12 mouse cellular contexts compared by ENCODE assay signal in genomic region chr2:6257146-6257545, GRCm38 (mm10). TPM values are rescaled to one million over a fixed set of nuclear protein-coding genes. Genes with fewer than 3 reads are reported as not detected.
DNase-seq lines count a peak whose midpoint lies in the region; ATAC-seq and TF ChIP-seq lines count a peak whose summit lies in the region.
"Had no signal": no experiment of that assay in that cellular context is flagged by ENCODE, and none has a peak within 500 bp of the region (broad histone marks: within the 10 kb centered on the region; RNA-seq: fewer than 3 reads in every experiment).

No protein-coding gene starts in this region.

- H3K27ac ChIP-seq in limb, embryonic 12.5 days, result peak overlapping the region; percentile 62; the same call in 1 of the 2 replicates
- H3K27ac ChIP-seq in limb, embryonic 10.5 days, result no peak overlapping the region; the same call in 1 of the 2 replicates
- no peak overlapping the region for H3K27ac ChIP-seq in stomach, postnatal 0 days (replicated peaks)
- H3K27ac ChIP-seq: liver, embryonic 12.5 days had no signal

- no peak for TF ChIP-seq CTCF in stomach, postnatal 0 days (IDR thresholded peaks at IDR 0.05; ENCODE audit: low read depth)

- TF ChIP-seq EP300 in stomach, postnatal 0 days (optimal IDR thresholded peaks at IDR 0.05), result no peak

- WGBS in limb, embryonic 12.5 days, result 53% methylated on average over 2 of the region's 2 CpGs
- WGBS in limb, embryonic 10.5 days, result 75% methylated on average over 2 of the region's 2 CpGs
- WGBS in stomach, postnatal 0 days, result 81% methylated on average over 2 of the region's 2 CpGs

- ATAC-seq in limb, embryonic 12.5 days (ENCODE audit: insufficient number of reproducible peaks, insufficient read depth, low FRiP score, low TSS enrichment, low read depth), result no peak
- ATAC-seq in stomach, postnatal 0 days (ENCODE audit: low FRiP score, low TSS enrichment), result no peak
- ATAC-seq: CD4-positive, CD25-positive, alpha-beta regulatory T cell, adult 4 months; inflammation-experienced regulatory T-cells, adult 6 months; liver, embryonic 12.5 days had no signal

- no peak overlapping the region for H3K4me2 ChIP-seq in limb, embryonic 12.5 days
- H3K4me2 ChIP-seq in stomach, postnatal 0 days (replicated peaks; ENCODE audit: low read depth), result no peak overlapping the region
- H3K4me2 ChIP-seq: liver, embryonic 12.5 days had no signal

- H3K9me3 ChIP-seq in limb, embryonic 12.5 days, result peaks cover 6% of the 10 kb centered on the region; the same call in 1 of the 2 replicates
- H3K9me3 ChIP-seq in limb, embryonic 10.5 days (replicated peaks), result no peaks in the 10 kb centered on the region
- no peaks in the 10 kb centered on the region for H3K9me3 ChIP-seq in stomach, postnatal 0 days (ENCODE audit: control insufficient read depth, low read length)
- H3K9me3 ChIP-seq: liver, embryonic 12.5 days had no signal

- no peak overlapping the region for H3K9ac ChIP-seq in limb, embryonic 12.5 days (replicated peaks)
- H3K9ac ChIP-seq in stomach, postnatal 0 days (ENCODE audit: low read length), result no peak overlapping the region
- H3K9ac ChIP-seq: liver, embryonic 12.5 days had no signal

- H3K27me3 ChIP-seq in limb, embryonic 12.5 days, result no peaks in the 10 kb centered on the region
- no peaks in the 10 kb centered on the region for H3K27me3 ChIP-seq in limb, embryonic 10.5 days (ENCODE audit: low read depth, poor library complexity, severe bottlenecking)
- no peaks in the 10 kb centered on the region for H3K27me3 ChIP-seq in stomach, postnatal 0 days (ENCODE audit: control insufficient read depth, insufficient read depth, low read length)

- H3K36me3 ChIP-seq in limb, embryonic 12.5 days, result no peaks in the 10 kb centered on the region
- no peaks in the 10 kb centered on the region for H3K36me3 ChIP-seq in limb, embryonic 10.5 days
- no peaks in the 10 kb centered on the region for H3K36me3 ChIP-seq in stomach, postnatal 0 days (ENCODE audit: control insufficient read depth, insufficient read depth, low read length)
- H3K36me3 ChIP-seq: liver, embryonic 12.5 days had no signal

- peaks cover 24% of the 10 kb centered on the region for H3K4me1 ChIP-seq in limb, embryonic 12.5 days (replicated peaks)
- peaks cover 15% of the 10 kb centered on the region; the same call in 1 of the 2 replicates for H3K4me1 ChIP-seq in limb, embryonic 10.5 days
- H3K4me1 ChIP-seq in stomach, postnatal 0 days (replicated peaks; ENCODE audit: control insufficient read depth, insufficient read depth), result peaks cover 5% of the 10 kb centered on the region; the same call in 1 of the 2 replicates

- DNase-seq in limb, embryonic 10.5 days (ENCODE audit: low spot score), result no peak
- peak; percentile 35 to 54 for DNase-seq in frontal cortex, postnatal 10 days (ENCODE audit: low spot score in 2 of 2)
- peak; percentile 36 to 83 for DNase-seq in layer of hippocampus, postnatal 14 days (ENCODE audit: low spot score in 2 of 2)
- DNase-seq in right cerebral cortex, postnatal 14 days, result peak; percentile 19
- no peak for DNase-seq in gastrocnemius, postnatal 4 days (ENCODE audit: low spot score in 2 of 2)
- no peak for DNase-seq in stomach, postnatal 0 days (ENCODE audit: low spot score)

- no peak overlapping the region for H3K4me3 ChIP-seq in limb, embryonic 12.5 days (replicated peaks)
- H3K4me3 ChIP-seq in limb, embryonic 10.5 days, result no peak overlapping the region
- H3K4me3 ChIP-seq in stomach, postnatal 0 days (ENCODE audit: low read depth, low read length), result no peak overlapping the region
- H3K4me3 ChIP-seq: erythroblast, embryonic 14.5 days; liver, embryonic 12.5 days; myocyte had no signal

RNA-seq across cellular contexts. Expression of gene Echdc3, which starts 44.3 kb away (rescaled TPM):
- polyA plus RNA-seq in limb, embryonic 12.5 days (2016; fragmentation: Nextera tagmentation; extraction: Ambion mirVana), result 4.1 and 4.3 TPM in 2 replicates
- 4.0 and 4.2 TPM in 2 replicates for polyA plus RNA-seq in limb, embryonic 10.5 days (2016; fragmentation: Nextera tagmentation; extraction: Ambion mirVana)
- under 1 TPM; 0.67 to 0.97 TPM for total RNA-seq in layer of hippocampus, postnatal 14 days (2021)
- total RNA-seq in gastrocnemius, postnatal 4 days (2021), result 1 to 10 TPM; 6.7 to 6.8 TPM
- polyA plus RNA-seq in stomach, postnatal 0 days (2015; fragmentation: Nextera tagmentation; extraction: Ambion mirVana), result 8.1 and 9.1 TPM in 2 replicates
- polyA plus RNA-seq: CD4-positive, CD25-positive, alpha-beta regulatory T cell, adult 4 months; inflammation-experienced regulatory T-cells, adult 6 months had no signal

Comparison
In these comparisons a context has a peak if more than half of its experiments do, and no peak if none do; other contexts are left out.
1. DNase-seq: peak in frontal cortex, postnatal 10 days (2 of 2), layer of hippocampus, postnatal 14 days (2 of 2) and right cerebral cortex, postnatal 14 days (single experiment); none in limb, embryonic 10.5 days (single experiment), gastrocnemius, postnatal 4 days (0 of 2) and stomach, postnatal 0 days (single experiment).